Mouse (Mus musculus) bone marrow macrophage, adult 2 months (primary cell): ENCODE data around the gene Mbd4. TPM values are rescaled to one million over a fixed set of nuclear protein-coding genes. Genes with fewer than 3 reads are reported as not detected.

Experiments used
- H3K27ac ChIP-seq: 2 replicates; pipeline ENCODE4 v1.5.1; 2012; ENCODE audit warnings: low read depth, low read length; ENCODE audit not compliant: insufficient read depth
- H3K4me1 ChIP-seq: 2 replicates; pipeline ENCODE4 v1.6.1; 2012; ENCODE audit warnings: low read length; ENCODE audit not compliant: control insufficient read depth, insufficient read depth
- H3K4me3 ChIP-seq: 2 replicates; pipeline ENCODE4 v1.5.1; 2012; ENCODE audit warnings: mild to moderate bottlenecking, low read length, moderate library complexity; ENCODE audit not compliant: insufficient read depth
- CTCF ChIP-seq: IDR thresholded peaks from 2 replicates; pipeline ENCODE4 v1.5.1; 2012; ENCODE audit warnings: low read depth, mild to moderate bottlenecking, low read length, moderate library complexity
- POLR2A ChIP-seq: IDR thresholded peaks from 2 replicates; pipeline ENCODE4 v1.6.1; 2012; ENCODE audit warnings: mild to moderate bottlenecking, low read depth, low read length, borderline replicate concordance
- polyA plus RNA-seq: library from polyadenylated mRNA; stranded (reverse); fragments of >200 nt; gene quantifications from 2 replicates; pipeline ENCODE4 v1.2.4, GENCODE M21; 2012; ENCODE audit not compliant: missing spikeins, insufficient read depth, insufficient read length

The Mbd4 gene
- polyA plus RNA-seq, 1 experiment = 12.0 TPM

- Histone ChIP-seq H3K4me3 (no peak overlapping the region), H3K4me1 (peaks cover 9% of the 10 kb centered on the region), H3K27ac (no peak overlapping the region)
- no peak for TF ChIP-seq POLR2A
- TF ChIP-seq CTCF = no peak
Observed at GRCm38 (mm10) chr6:115791842-115792686, 61.1 kb downstream of the Mbd4 start.

- Histone ChIP-seq H3K27ac (no peak overlapping the region), H3K4me1 (peaks cover 9% of the 10 kb centered on the region), H3K4me3 (no peak overlapping the region)
- TF ChIP-seq POLR2A (no peak), CTCF (no peak)
Observed at GRCm38 (mm10) chr6:115791016-115791415, 62.2 kb downstream of the Mbd4 start.

Other genes with a start within 250 kb of the Mbd4 start
- gene Raf1, start 176.7 kb downstream of the Mbd4 start, polyA plus RNA-seq = 89.1 and 89.4 TPM in 2 replicates
- not detected in 2 replicates for gene Tmem40, start 91.0 kb downstream of the Mbd4 start, polyA plus RNA-seq
- 0.39 and 0.40 TPM in 2 replicates for gene Cand2, start 78.8 kb downstream of the Mbd4 start, polyA plus RNA-seq
- gene Rpl32, start 44.6 kb downstream of the Mbd4 start, polyA plus RNA-seq = 2,269 and 2,339 TPM in 2 replicates
- gene Efcab12, start 15.0 kb downstream of the Mbd4 start, polyA plus RNA-seq = 0.31 and 0.32 TPM in 2 replicates
- gene Ift122, start 99 bp upstream of the Mbd4 start, polyA plus RNA-seq = 6.0 and 9.3 TPM in 2 replicates
- gene Rho, start 78.4 kb upstream of the Mbd4 start, polyA plus RNA-seq = not detected in 2 replicates
- not detected in 2 replicates for gene H1foo, start 91.6 kb upstream of the Mbd4 start, polyA plus RNA-seq
- 205 and 222 TPM in 2 replicates for gene Plxnd1, start 141.6 kb upstream of the Mbd4 start, polyA plus RNA-seq